Mouse (Mus musculus) midbrain, embryonic 11.5 days (tissue): ENCODE results near the gene Fam222a. TPM values are rescaled to one million over a fixed set of nuclear protein-coding genes. Genes with fewer than 3 reads are reported as not detected.

Experiments used
- ATAC-seq: fragments of 200-750 bp; cut with Nextera tagmentation; 2 replicates; pipeline ENCODE4 v1.8.0; 2017; ENCODE audit warnings: moderate TSS enrichment, moderate library complexity; ENCODE audit not compliant: low FRiP score
- DNase-seq: peaks from one replicate; pipeline ENCODE4 v3.0.0; 2015; ENCODE audit warnings: low spot score; ENCODE audit errors: missing footprints
- H3K27ac ChIP-seq: fragments of 300-500 bp; sonication (generic); 2 replicates; pipeline ENCODE4 v1.5.1; 2014; ENCODE audit warnings: low read depth, low read length
- H3K27me3 ChIP-seq: fragments of 300-500 bp; sonication (generic); 2 replicates; pipeline ENCODE4 v1.6.1; 2014; ENCODE audit warnings: mild to moderate bottlenecking, low read length, moderate library complexity, mixed read lengths; ENCODE audit not compliant: control insufficient read depth, insufficient read depth
- H3K36me3 ChIP-seq: fragments of 300-500 bp; sonication (generic); 2 replicates; pipeline ENCODE4 v1.6.1; 2014; ENCODE audit warnings: mild to moderate bottlenecking, low read length, moderate library complexity, mixed read lengths; ENCODE audit not compliant: control insufficient read depth, insufficient read depth
- H3K4me1 ChIP-seq: fragments of 300-500 bp; sonication (generic); 2 replicates; pipeline ENCODE4 v1.6.1; 2014; ENCODE audit warnings: low read length; ENCODE audit not compliant: control insufficient read depth, insufficient read depth
- H3K4me2 ChIP-seq: fragments of 300-500 bp; sonication (generic); 2 replicates; pipeline ENCODE4 v1.6.1; 2014; ENCODE audit warnings: mild to moderate bottlenecking, moderate library complexity
- H3K4me3 ChIP-seq: fragments of 300-500 bp; sonication (generic); 2 replicates; pipeline ENCODE4 v1.5.1; 2014; ENCODE audit warnings: low read depth, low read length
- H3K9ac ChIP-seq: fragments of 300-500 bp; sonication (generic); 2 replicates; pipeline ENCODE4 v1.6.1; 2014; ENCODE audit warnings: low read length
- H3K9me3 ChIP-seq: fragments of 300-500 bp; sonication (generic); 2 replicates; pipeline ENCODE4 v1.6.1; 2016; ENCODE audit warnings: low read length; ENCODE audit not compliant: control insufficient read depth
- WGBS: fragments of 180-500 bp; shearing (Covaris S2); extraction: QIAGEN DNeasy Blood & Tissue Kit; methylation state at CpG from one replicate; pipeline ENCODE4 v1.1.7; 2014; 5-methylcytosine and 5-hydroxymethylcytosine counted together
- polyA plus RNA-seq: library from polyadenylated mRNA; unstranded; fragments of >200 nt; fragmentation: Nextera tagmentation; extraction: Ambion mirVana; gene quantifications from 2 replicates; pipeline ENCODE4 v1.2.1, GENCODE M21; 2014

The Fam222a gene
- polyA plus RNA-seq, 1 experiment from 2014 or later, result 6.7 TPM

- Histone ChIP-seq H3K36me3 (no peaks in the 10 kb centered on the region), H3K4me3 (no peak overlapping the region), H3K4me2 (peak overlapping the region; percentile 59), H3K27ac (peak overlapping the region; percentile 14; the same call in 1 of the 2 replicates), H3K4me1 (peaks cover 78% of the 10 kb centered on the region), H3K9ac (no peak overlapping the region), H3K9me3 (no peaks in the 10 kb centered on the region), H3K27me3 (peaks cover 13% of the 10 kb centered on the region)
- WGBS, result 0% methylated on average over 2 of the region's 2 CpGs
- DNase-seq (no peak), ATAC-seq (no peak)
Measured at GRCm38 (mm10) chr5:114572997-114573396, 5.2 kb downstream of the Fam222a start.

DNA sequence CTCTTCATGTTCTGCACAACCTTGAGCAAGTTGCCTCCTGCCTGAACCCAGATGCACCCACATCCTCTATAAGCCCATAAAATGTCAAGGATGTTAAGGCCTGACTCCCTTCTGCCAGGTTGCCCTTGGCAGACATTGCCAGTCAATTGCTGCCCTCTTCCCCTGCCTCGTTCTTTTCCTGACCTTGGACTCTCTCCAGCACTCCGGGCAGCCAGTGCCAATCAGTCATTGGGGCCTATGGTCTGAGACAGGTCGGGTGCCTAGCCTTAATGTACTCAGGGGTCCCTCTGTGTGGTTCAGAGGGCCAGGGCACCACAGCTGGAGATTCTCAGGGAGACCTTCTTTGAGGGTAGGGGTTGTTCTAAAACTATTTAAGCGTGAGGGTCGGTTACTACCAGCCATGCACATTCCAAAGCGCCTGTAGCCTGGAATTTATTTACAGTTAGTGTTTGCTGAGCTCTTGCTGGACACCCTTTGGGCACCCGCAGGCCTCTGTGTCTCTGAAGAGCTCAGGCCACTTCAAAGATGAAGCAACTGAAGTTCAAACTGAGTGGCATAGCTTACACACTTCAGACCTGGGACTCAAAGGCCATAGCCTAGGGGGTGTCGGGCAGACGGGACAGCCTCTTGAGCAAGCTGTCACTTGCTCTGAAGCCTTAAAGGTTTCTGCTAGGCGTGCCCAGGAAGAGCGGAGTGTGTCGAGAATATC lies 6.3 kb downstream of the Fam222a start:
- Histone ChIP-seq H3K9me3 (no peaks in the 10 kb centered on the region), H3K27me3 (peaks cover 10% of the 10 kb centered on the region), H3K4me1 (peaks cover 74% of the 10 kb centered on the region), H3K9ac (no peak overlapping the region), H3K4me2 (no peak overlapping the region), H3K36me3 (no peaks in the 10 kb centered on the region), H3K4me3 (no peak overlapping the region), H3K27ac (no peak overlapping the region)
- DNase-seq, result no peak
- WGBS, result 72% methylated on average over 12 of the region's 12 CpGs
- ATAC-seq, result no peak

- Histone ChIP-seq H3K9me3 (no peaks in the 10 kb centered on the region), H3K4me3 (no peak overlapping the region), H3K27ac (0 out of 2 replicates have a peak overlapping the region, but pooled peaks have one; percentile 16), H3K4me2 (no peak overlapping the region), H3K36me3 (no peaks in the 10 kb centered on the region), H3K4me1 (peaks cover 75% of the 10 kb centered on the region), H3K27me3 (peaks cover 7% of the 10 kb centered on the region), H3K9ac (no peak overlapping the region)
- WGBS, result 60% methylated on average over 11 of the region's 11 CpGs
- ATAC-seq (no peak), DNase-seq (no peak)
Measured at GRCm38 (mm10) chr5:114575010-114575409, 7.2 kb downstream of the Fam222a start.

DNA sequence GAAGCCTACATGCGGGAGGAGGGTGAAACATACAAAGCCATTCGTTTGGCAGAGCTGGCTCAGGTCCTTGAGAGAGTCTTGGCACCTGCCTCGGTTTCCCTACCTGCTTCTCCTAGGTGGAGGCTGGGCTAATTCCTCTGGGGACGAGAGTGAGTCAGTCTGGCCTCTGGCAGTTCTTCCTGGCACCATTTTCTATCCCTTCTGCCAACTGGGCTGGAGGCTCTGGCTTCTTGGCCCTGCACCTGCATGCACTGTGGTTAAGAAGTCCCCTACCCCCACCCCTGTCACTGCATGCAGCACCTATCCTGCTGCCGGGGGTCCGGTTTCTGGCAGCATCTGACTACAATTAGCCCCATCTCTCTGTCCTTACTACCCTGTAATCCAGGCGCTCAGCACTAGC lies 7.7 kb downstream of the Fam222a start:
- H3K4me3 ChIP-seq, result no peak overlapping the region
- H3K4me2 ChIP-seq, result no peak overlapping the region
- H3K9me3 ChIP-seq, result no peaks in the 10 kb centered on the region
- peaks cover 72% of the 10 kb centered on the region for H3K4me1 ChIP-seq
- no peaks in the 10 kb centered on the region for H3K36me3 ChIP-seq
- ATAC-seq (no peak), DNase-seq (no peak)
- WGBS, result 75% methylated on average over 7 of the region's 7 CpGs
- H3K9ac ChIP-seq, result no peak overlapping the region
- H3K27ac ChIP-seq, result no peak overlapping the region
- H3K27me3 ChIP-seq, result peaks cover 7% of the 10 kb centered on the region

- 90% methylated on average over 16 of the region's 16 CpGs for WGBS
- Histone ChIP-seq H3K4me1 (peaks cover 69% of the 10 kb centered on the region), H3K4me2 (no peak overlapping the region), H3K27me3 (peaks cover 7% of the 10 kb centered on the region), H3K9me3 (no peaks in the 10 kb centered on the region), H3K9ac (no peak overlapping the region), H3K27ac (no peak overlapping the region), H3K36me3 (no peaks in the 10 kb centered on the region), H3K4me3 (no peak overlapping the region)
- no peak for DNase-seq
- ATAC-seq, result no peak
Measured at GRCm38 (mm10) chr5:114575986-114576605, 8.3 kb downstream of the Fam222a start.

DNA sequence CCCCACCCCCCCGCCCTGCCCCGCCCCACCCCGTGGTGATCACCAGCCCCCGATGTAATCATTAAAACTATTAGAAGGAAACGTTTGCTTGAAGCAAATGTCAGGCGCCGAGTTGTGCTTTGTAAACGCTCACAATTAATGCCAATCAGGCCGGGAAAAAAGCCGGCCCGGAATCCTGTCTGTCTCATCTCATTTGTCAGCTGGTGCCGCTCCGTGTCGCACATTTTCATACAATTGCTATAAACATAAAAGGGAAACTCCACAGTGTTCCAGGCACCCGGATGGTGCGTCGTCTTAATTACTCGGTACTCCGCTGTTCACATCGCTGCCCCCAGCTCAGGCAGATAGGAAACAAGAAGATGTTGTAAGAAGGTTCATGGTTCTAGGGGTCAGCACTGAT lies 10.5 kb downstream of the Fam222a start:
- Histone ChIP-seq H3K9me3 (no peaks in the 10 kb centered on the region), H3K4me3 (no peak overlapping the region), H3K4me1 (peaks cover 53% of the 10 kb centered on the region), H3K27me3 (peaks cover 7% of the 10 kb centered on the region), H3K27ac (no peak overlapping the region), H3K36me3 (no peaks in the 10 kb centered on the region), H3K4me2 (no peak overlapping the region), H3K9ac (no peak overlapping the region)
- 60% methylated on average over 20 of the region's 20 CpGs for WGBS
- ATAC-seq, result no peak
- no peak for DNase-seq

DNA sequence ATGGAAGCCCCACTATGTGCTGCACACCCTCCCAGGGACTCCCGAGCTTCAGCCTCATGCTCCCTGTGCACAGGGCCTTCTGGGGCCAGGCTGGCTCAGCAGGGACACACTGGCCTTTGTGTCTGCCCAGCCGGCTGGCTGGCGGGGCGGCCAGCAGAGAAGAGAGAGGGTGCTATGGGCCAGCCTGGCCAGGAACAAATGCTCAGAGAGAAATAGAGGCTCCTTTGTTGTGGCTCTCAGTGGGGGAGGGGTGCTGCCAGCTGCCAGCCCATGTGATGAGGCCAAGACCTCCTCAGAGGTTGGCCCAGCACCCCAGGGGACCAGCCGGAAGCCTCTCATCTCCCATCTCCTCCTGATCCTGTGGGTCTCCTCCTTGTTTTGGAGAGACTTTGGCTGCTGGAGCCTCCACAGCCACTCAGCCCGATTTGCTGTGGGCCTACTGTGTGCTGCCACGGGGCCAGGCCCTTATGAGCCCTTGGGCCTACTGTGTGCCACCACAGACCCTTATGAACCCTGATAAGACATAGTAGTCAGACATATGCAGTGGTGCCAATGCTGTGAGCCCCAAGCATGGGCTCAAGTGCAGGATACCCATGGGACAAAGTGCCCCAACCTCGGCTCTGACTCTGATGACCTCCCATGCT lies 12.0 kb downstream of the Fam222a start:
- Histone ChIP-seq H3K4me2 (no peak overlapping the region), H3K27ac (no peak overlapping the region), H3K36me3 (no peaks in the 10 kb centered on the region), H3K4me1 (peaks cover 53% of the 10 kb centered on the region), H3K9ac (no peak overlapping the region; the same call in 1 of the 2 replicates), H3K4me3 (no peak overlapping the region), H3K9me3 (no peaks in the 10 kb centered on the region), H3K27me3 (peaks cover 7% of the 10 kb centered on the region)
- 64% methylated on average over 8 of the region's 8 CpGs for WGBS
- DNase-seq (no peak), ATAC-seq (peak; percentile 52; the same call in 1 of the 2 replicates)

GRCm38 (mm10) chr5:114581486-114581885 lies 13.7 kb downstream of the Fam222a start:
- Histone ChIP-seq H3K4me3 (no peak overlapping the region), H3K36me3 (no peaks in the 10 kb centered on the region), H3K4me1 (peaks cover 59% of the 10 kb centered on the region), H3K4me2 (no peak overlapping the region), H3K9ac (no peak overlapping the region), H3K27me3 (no peaks in the 10 kb centered on the region), H3K9me3 (no peaks in the 10 kb centered on the region), H3K27ac (no peak overlapping the region)
- DNase-seq (no peak), ATAC-seq (no peak)
- 89% methylated on average over 12 of the region's 12 CpGs for WGBS

DNA sequence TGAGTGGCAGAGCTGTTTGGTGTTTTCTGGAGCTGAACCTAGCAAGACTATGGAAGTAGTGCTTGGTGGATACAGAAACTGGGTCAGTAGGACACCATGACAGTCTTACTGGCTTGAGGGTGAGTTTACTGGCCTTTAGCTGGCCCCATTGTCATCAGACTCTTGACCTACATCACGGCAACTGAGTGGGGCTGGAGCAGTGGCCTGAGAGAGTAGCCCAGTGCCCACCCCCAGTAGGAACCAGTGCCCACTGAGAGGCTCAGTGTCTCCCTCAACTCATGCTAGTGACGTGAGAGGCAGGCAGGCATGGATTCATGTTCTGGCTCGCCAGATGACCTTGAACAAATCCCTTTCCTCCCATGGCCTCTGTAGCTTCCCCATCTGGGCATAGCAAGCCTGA lies 15.2 kb downstream of the Fam222a start:
- Histone ChIP-seq H3K4me3 (no peak overlapping the region), H3K36me3 (no peaks in the 10 kb centered on the region), H3K4me1 (peaks cover 58% of the 10 kb centered on the region), H3K27me3 (no peaks in the 10 kb centered on the region), H3K9me3 (no peaks in the 10 kb centered on the region), H3K27ac (no peak overlapping the region), H3K9ac (no peak overlapping the region), H3K4me2 (no peak overlapping the region)
- no peak for ATAC-seq
- WGBS, result 75% methylated on average over 3 of the region's 3 CpGs
- no peak for DNase-seq
